In genomic region chr14:118674705-118675139, GRCm38 (mm10) we compare ENCODE assay signal across 9 mouse cellular contexts. TPM values are rescaled to one million over a fixed set of nuclear protein-coding genes. Genes with fewer than 3 reads are reported as not detected.
DNase-seq lines count a peak whose midpoint lies in the region; ATAC-seq and TF ChIP-seq lines count a peak whose summit lies in the region.
"Had no signal": no experiment of that assay in that cellular context is flagged by ENCODE, and none has a peak within 500 bp of the region (broad histone marks: within the 10 kb centered on the region; RNA-seq: fewer than 3 reads in every experiment).

No protein-coding gene starts in this region.

- peak; percentile 71 for DNase-seq in gastrocnemius, adult 2 months
- no peak for DNase-seq in gastrocnemius, postnatal 4 days (ENCODE audit: low spot score in 2 of 2)
- DNase-seq in right cerebral cortex, postnatal 4 days, result peak; percentile 35
- no peak for DNase-seq in right cerebral cortex, adult 18-20 months
- DNase-seq in heart, postnatal 36 days, result peak; percentile 54 to 58
- peak; percentile 55 for DNase-seq in stomach, postnatal 0 days (ENCODE audit: low spot score)
- DNase-seq in yolk sac, embryonic 10.5 days (ENCODE audit: low spot score), result no peak

- H3K4me2 ChIP-seq in stomach, postnatal 0 days (replicated peaks; ENCODE audit: low read depth), result no peak overlapping the region
- H3K4me2 ChIP-seq in intestine, postnatal 0 days (replicated peaks; ENCODE audit: low read depth), result no peak overlapping the region
- H3K4me2 ChIP-seq: limb, embryonic 12.5 days had no signal

- no peaks in the 10 kb centered on the region for H3K36me3 ChIP-seq in stomach, postnatal 0 days (ENCODE audit: control insufficient read depth, insufficient read depth, low read length)
- no peaks in the 10 kb centered on the region for H3K36me3 ChIP-seq in intestine, postnatal 0 days (ENCODE audit: control insufficient read depth, insufficient read depth)
- H3K36me3 ChIP-seq: limb, embryonic 12.5 days had no signal

- H3K4me1 ChIP-seq in stomach, postnatal 0 days (replicated peaks; ENCODE audit: control insufficient read depth, insufficient read depth), result 0 out of 2 replicates have a peak, but pooled peaks cover 3% of the 10 kb centered on the region
- H3K4me1 ChIP-seq in intestine, postnatal 0 days (replicated peaks; ENCODE audit: control insufficient read depth, insufficient read depth, low read length), result no peaks in the 10 kb centered on the region

- no peaks in the 10 kb centered on the region for H3K27me3 ChIP-seq in stomach, postnatal 0 days (ENCODE audit: control insufficient read depth, insufficient read depth, low read length)
- no peaks in the 10 kb centered on the region for H3K27me3 ChIP-seq in intestine, postnatal 0 days (replicated peaks; ENCODE audit: control insufficient read depth, insufficient read depth, low read length)
- H3K27me3 ChIP-seq: limb, embryonic 12.5 days had no signal

- H3K9ac ChIP-seq in stomach, postnatal 0 days (ENCODE audit: low read length), result no peak overlapping the region
- H3K9ac ChIP-seq in intestine, postnatal 0 days (ENCODE audit: low read depth, low read length), result no peak overlapping the region
- H3K9ac ChIP-seq: limb, embryonic 12.5 days had no signal

- H3K9me3 ChIP-seq in stomach, postnatal 0 days (ENCODE audit: control insufficient read depth, low read length), result no peaks in the 10 kb centered on the region
- no peaks in the 10 kb centered on the region for H3K9me3 ChIP-seq in intestine, postnatal 0 days (ENCODE audit: control insufficient read depth)
- H3K9me3 ChIP-seq: limb, embryonic 12.5 days had no signal

- no peak for TF ChIP-seq CTCF in gastrocnemius, adult 2 months (IDR thresholded peaks at IDR 0.05)
- TF ChIP-seq CTCF in stomach, postnatal 0 days (IDR thresholded peaks at IDR 0.05; ENCODE audit: low read depth), result no peak
- no peak for TF ChIP-seq CTCF in intestine, postnatal 0 days (IDR thresholded peaks at IDR 0.05; ENCODE audit: low read depth)

- intact Hi-C loops in gastrocnemius, adult 2 months (cut with DNase I), result loop anchor here (5.0 kb wide), 1 partner anchor 37 kb away; no protein-coding TSS in a partner anchor
- intact Hi-C loops in heart, postnatal 36 days (cut with DNase I), result no loop called here

- no peak for TF ChIP-seq EP300 in stomach, postnatal 0 days (optimal IDR thresholded peaks at IDR 0.05)

- WGBS in stomach, postnatal 0 days, result 52% methylated on average over 11 of the region's 11 CpGs
- WGBS in intestine, postnatal 0 days, result 83% methylated on average over 11 of the region's 11 CpGs

- no peak for ATAC-seq in stomach, postnatal 0 days (ENCODE audit: low FRiP score, low TSS enrichment)
- no peak for ATAC-seq in intestine, postnatal 0 days

- H3K4me3 ChIP-seq in gastrocnemius, adult 2 months, result no peak overlapping the region
- no peak overlapping the region for H3K4me3 ChIP-seq in stomach, postnatal 0 days (ENCODE audit: low read depth, low read length)
- H3K4me3 ChIP-seq in intestine, postnatal 0 days (ENCODE audit: low read depth, low read length), result no peak overlapping the region
- H3K4me3 ChIP-seq: limb, embryonic 12.5 days had no signal

- peak overlapping the region; percentile 53 for H3K27ac ChIP-seq in gastrocnemius, adult 2 months
- no peak overlapping the region for H3K27ac ChIP-seq in stomach, postnatal 0 days (replicated peaks)
- no peak overlapping the region for H3K27ac ChIP-seq in intestine, postnatal 0 days (ENCODE audit: low read depth, low read length)
- H3K27ac ChIP-seq: limb, embryonic 12.5 days had no signal

RNA-seq across cellular contexts. Expression of gene Abcc4, which starts 31.3 kb away (rescaled TPM):
- 10 to 100 TPM; 10.1 to 12.2 TPM for total RNA-seq in gastrocnemius, adult 2 months (2021)
- 1 to 10 TPM; 2.4 to 2.9 TPM for total RNA-seq in gastrocnemius, postnatal 4 days (2021)
- 1 to 10 TPM; 9.0 to 9.1 TPM for total RNA-seq in heart, postnatal 36 days (2021)
- polyA plus RNA-seq in stomach, postnatal 0 days (2015; fragmentation: Nextera tagmentation; extraction: Ambion mirVana), result 1.9 and 2.6 TPM in 2 replicates
- polyA plus RNA-seq in intestine, postnatal 0 days (2015; fragmentation: Nextera tagmentation; extraction: Ambion mirVana), result 1.4 and 1.6 TPM in 2 replicates

Comparison
In these comparisons a context has a peak if more than half of its experiments do, and no peak if none do; other contexts are left out.
1. DNase-seq: peak in gastrocnemius, adult 2 months (single experiment), right cerebral cortex, postnatal 4 days (single experiment), heart, postnatal 36 days (2 of 2) and stomach, postnatal 0 days (single experiment); none in gastrocnemius, postnatal 4 days (0 of 2), right cerebral cortex, adult 18-20 months (single experiment) and yolk sac, embryonic 10.5 days (single experiment).